Mouse (Mus musculus) layer of hippocampus, adult 9-11 months (tissue): ENCODE results near the gene Rbm19.

Experiments used
- DNase-seq: peaks from one replicate; pipeline ENCODE4 v3.0.0; 2022

Gene Rbm19

GRCm38 (mm10) chr5:120171865-120172728 lies 55.8 kb downstream of the Rbm19 start:
- DNase-seq = no peak

- DNase-seq = no peak
These were observed 56.5 kb downstream of the Rbm19 start for GRCm38 (mm10) chr5:120172729-120173101.

- DNase-seq = peak; percentile 38
These were observed 58.1 kb downstream of the Rbm19 start for GRCm38 (mm10) chr5:120174317-120174716.

- DNase-seq = no peak
These were observed 59.0 kb downstream of the Rbm19 start for GRCm38 (mm10) chr5:120175217-120175616.

GRCm38 (mm10) chr5:120176246-120177065 lies 60.2 kb downstream of the Rbm19 start:
- no peak for DNase-seq

GRCm38 (mm10) chr5:120177066-120177340 lies 60.7 kb downstream of the Rbm19 start:
- DNase-seq = no peak

- no peak for DNase-seq
These were observed 63.8 kb downstream of the Rbm19 start for GRCm38 (mm10) chr5:120180102-120180501.

GRCm38 (mm10) chr5:120181384-120181783 lies 65.1 kb downstream of the Rbm19 start:
- no peak for DNase-seq

GRCm38 (mm10) chr5:120183321-120183720 lies 67.1 kb downstream of the Rbm19 start:
- peak; percentile 41 for DNase-seq

GRCm38 (mm10) chr5:120183790-120184189 lies 67.5 kb downstream of the Rbm19 start:
- no peak for DNase-seq

GRCm38 (mm10) chr5:120185949-120186348 lies 69.7 kb downstream of the Rbm19 start:
- no peak for DNase-seq

GRCm38 (mm10) chr5:120188541-120188940 lies 72.3 kb downstream of the Rbm19 start:
- no peak for DNase-seq

GRCm38 (mm10) chr5:120190001-120190582 lies 73.8 kb downstream of the Rbm19 start:
- DNase-seq = no peak

GRCm38 (mm10) chr5:120191620-120192019 lies 75.4 kb downstream of the Rbm19 start:
- no peak for DNase-seq

- DNase-seq = peak; percentile 25
These were observed 78.2 kb downstream of the Rbm19 start for GRCm38 (mm10) chr5:120194309-120194941.

GRCm38 (mm10) chr5:120194948-120195347 lies 78.7 kb downstream of the Rbm19 start:
- DNase-seq = peak; percentile 50

- DNase-seq = no peak
These were observed 80.6 kb downstream of the Rbm19 start for GRCm38 (mm10) chr5:120196879-120197278.

GRCm38 (mm10) chr5:120197813-120198387 lies 81.6 kb downstream of the Rbm19 start:
- no peak for DNase-seq

GRCm38 (mm10) chr5:120199865-120200264 lies 83.6 kb downstream of the Rbm19 start:
- no peak for DNase-seq

- DNase-seq = no peak
These were observed 88.1 kb downstream of the Rbm19 start for GRCm38 (mm10) chr5:120204316-120204715.

GRCm38 (mm10) chr5:120206313-120206943 lies 90.2 kb downstream of the Rbm19 start:
- DNase-seq = no peak

- no peak for DNase-seq
These were observed 91.2 kb downstream of the Rbm19 start for GRCm38 (mm10) chr5:120207492-120207891.
